Mouse (Mus musculus) stomach, postnatal 0 days (tissue): ENCODE data around the gene Pir.

ENCODE experiments used
- CTCF ChIP-seq: IDR thresholded peaks from 2 replicates; pipeline ENCODE4 v1.5.1; 2016; ENCODE audit warnings: antibody characterized with exemption, low read depth, mild to moderate bottlenecking, moderate library complexity
- EP300 ChIP-seq: optimal IDR thresholded peaks from 2 replicates; pipeline ENCODE3; 2016; ENCODE audit warnings: antibody characterized with exemption

GRCm38 (mm10) chrX:164280918-164281647 lies 11.9 kb downstream of the Pir start:
- TF ChIP-seq CTCF (no peak), EP300 (no peak)
